Mouse (Mus musculus) CH12.LX (cell line): Measurements from ENCODE around the gene Olfr520. TPM values are rescaled to one million over a fixed set of nuclear protein-coding genes. Genes with fewer than 3 reads are reported as not detected.
"Not testable (repeated sequence)": the region's sequence is repeated elsewhere in the genome, so short reads cannot be mapped to it uniquely, and the experiment has no call there.

Experiments used
- DNase-seq: peaks from one replicate; pipeline ENCODE4 v3.0.0-alpha.2; 2013; ENCODE audit errors: extremely low read depth
- H3K27ac ChIP-seq: 2 replicates; pipeline ENCODE4 v1.5.1; 2012; ENCODE audit warnings: low read depth, mild to moderate bottlenecking, control low read depth, moderate library complexity; ENCODE audit not compliant: insufficient read depth
- H3K27me3 ChIP-seq: replicated peaks from 2 replicates; pipeline ENCODE3; 2012; ENCODE audit warnings: inconsistent platforms
- H3K36me3 ChIP-seq, 2 experiments: replicated peaks in 1 of 2; 2 replicates each; pipeline versions ENCODE3 to v1.6.1; 2012; ENCODE audit warnings: inconsistent platforms in 1 of 2, low read length in 1 of 2, mild to moderate bottlenecking in 1 of 2, mixed read lengths in 1 of 2, moderate library complexity in 1 of 2; ENCODE audit not compliant: control insufficient read depth in 1 of 2, insufficient read depth in 1 of 2
- H3K4me1 ChIP-seq, 2 experiments: 2 replicates each; pipeline ENCODE4 v1.6.1; 2012; ENCODE audit warnings: inconsistent platforms in 1 of 2, moderate library complexity in 1 of 2; ENCODE audit not compliant: insufficient read depth in 2 of 2, control insufficient read depth in 1 of 2
- H3K4me2 ChIP-seq: 2 replicates; pipeline ENCODE4 v1.6.1; 2012; ENCODE audit warnings: low read depth, mild to moderate bottlenecking, control low read depth; ENCODE audit not compliant: poor library complexity, insufficient read depth, severe bottlenecking
- H3K4me3 ChIP-seq, 3 experiments: fragments of 150-350 bp in 1 of 3; sonication (generic) in 1 of 3; replicated peaks in 1 of 3; 2 replicates each; pipeline versions ENCODE3 to v1.5.1; 2011 to 2012; ENCODE audit warnings: low read depth in 2 of 3, low read length in 2 of 3, mild to moderate bottlenecking in 2 of 3, moderate library complexity in 2 of 3, control low read depth in 1 of 3, improper control_type of control experiment in 1 of 3, inconsistent platforms in 1 of 3, mixed read lengths in 1 of 3; ENCODE audit not compliant: poor library complexity in 1 of 3
- H3K79me2 ChIP-seq: replicated peaks from 2 replicates; pipeline ENCODE4 v1.6.1; 2012; ENCODE audit warnings: mild to moderate bottlenecking, moderate library complexity; ENCODE audit not compliant: control insufficient read depth, poor library complexity, insufficient read depth, severe bottlenecking; ENCODE audit errors: extremely low read depth
- H3K9ac ChIP-seq: 2 replicates; pipeline ENCODE4 v1.6.1; 2012; ENCODE audit warnings: low read depth, mild to moderate bottlenecking, control low read depth, moderate library complexity; ENCODE audit not compliant: insufficient read depth
- H3K9me3 ChIP-seq: replicated peaks from 2 replicates; pipeline ENCODE3; 2012; ENCODE audit warnings: low read length, inconsistent platforms, mixed read lengths
- BHLHE40 ChIP-seq: IDR thresholded peaks from 2 replicates; pipeline ENCODE4 v1.6.1; 2011; ENCODE audit warnings: mild to moderate bottlenecking, low read depth, low read length, improper control_type of control experiment
- CHD1 ChIP-seq: IDR thresholded peaks from 2 replicates; pipeline ENCODE4 v1.6.1; 2012; ENCODE audit warnings: low read depth, low read length, improper control_type of control experiment, inconsistent platforms
- CTCF ChIP-seq, 2 experiments: IDR thresholded peaks in 1 of 2; conservative IDR thresholded peaks in 1 of 2; 2 replicates each; pipeline ENCODE4 v1.5.1; 2011 to 2012; ENCODE audit warnings: low read depth in 2 of 2, low read length in 2 of 2, improper control_type of control experiment in 1 of 2, inconsistent platforms in 1 of 2, mild to moderate bottlenecking in 1 of 2, moderate library complexity in 1 of 2
- ELF1 ChIP-seq: IDR thresholded peaks from 2 replicates; pipeline ENCODE4 v1.6.1; 2014; ENCODE audit warnings: low read depth, mild to moderate bottlenecking, inconsistent platforms, low read length, improper control_type of control experiment
- GABPA ChIP-seq: IDR thresholded peaks from 2 replicates; pipeline ENCODE4 v1.6.1; 2012; ENCODE audit warnings: low read depth, low read length, improper control_type of control experiment, inconsistent platforms; ENCODE audit not compliant: insufficient replicate concordance
- MAX ChIP-seq: IDR thresholded peaks from 2 replicates; pipeline ENCODE4 v1.6.1; 2011; ENCODE audit warnings: low read length, improper control_type of control experiment
- MEF2A ChIP-seq: IDR thresholded peaks from 2 replicates; pipeline ENCODE4 v1.6.1; 2014; ENCODE audit warnings: low read depth, mild to moderate bottlenecking, inconsistent platforms, low read length, improper control_type of control experiment, borderline replicate concordance
- NRF1 ChIP-seq: IDR thresholded peaks from 2 replicates; pipeline ENCODE4 v1.6.1; 2014; ENCODE audit warnings: low read depth, mild to moderate bottlenecking, inconsistent platforms, low read length, improper control_type of control experiment, moderate library complexity
- POLR2A ChIP-seq: IDR thresholded peaks from 2 replicates; pipeline ENCODE4 v1.6.1; 2011; ENCODE audit warnings: low read depth, mild to moderate bottlenecking, improper control_type of control experiment, low read length
- RAD21 ChIP-seq: IDR thresholded peaks from 2 replicates; pipeline ENCODE4 v1.6.1; 2011; ENCODE audit warnings: low read depth, mild to moderate bottlenecking, low read length, improper control_type of control experiment, moderate library complexity
- RCOR1 ChIP-seq: conservative IDR thresholded peaks from 2 replicates; pipeline ENCODE4 v1.6.1; 2012; ENCODE audit warnings: low read depth, mild to moderate bottlenecking, inconsistent platforms, low read length, improper control_type of control experiment
- SIN3A ChIP-seq: IDR thresholded peaks from 2 replicates; pipeline ENCODE4 v1.6.1; 2012; ENCODE audit warnings: low read length, improper control_type of control experiment, inconsistent platforms
- TBP ChIP-seq: conservative IDR thresholded peaks from 2 replicates; pipeline ENCODE4 v1.6.1; 2011; ENCODE audit warnings: low read depth, low read length, improper control_type of control experiment
- UBTF ChIP-seq: IDR thresholded peaks from 2 replicates; pipeline ENCODE4 v1.6.1; 2012; ENCODE audit warnings: low read depth, mild to moderate bottlenecking, inconsistent platforms, low read length, improper control_type of control experiment, moderate library complexity
- ZC3H11A ChIP-seq: IDR thresholded peaks from 2 replicates; pipeline ENCODE4 v1.6.1; 2012; ENCODE audit warnings: low read depth, mild to moderate bottlenecking, inconsistent platforms, low read length, improper control_type of control experiment
- ZKSCAN1 ChIP-seq: IDR thresholded peaks from 2 replicates; pipeline ENCODE4 v1.6.1; 2012; ENCODE audit warnings: low read depth, inconsistent platforms, low read length, improper control_type of control experiment, borderline replicate concordance
- dilution Hi-C: fragments of 300-500 bp; cut with MboI; formaldehyde crosslinking; loops from 2 replicates; pipeline ENCODE4 v1.14.3; 2020; ENCODE audit warnings: low sequenced_read_pairs; ENCODE audit not compliant: extremely low pct_unique_long_range_greater_than_20kb, extremely low pct_ligation_motif_present
- in situ Hi-C: fragments of 300-500 bp; cut with MboI; formaldehyde crosslinking; loops from 3 replicates; pipeline ENCODE4 v1.14.3; 2019; ENCODE audit warnings: low sequenced_read_pairs, low pct_ligation_motif_present, low pct_unique_long_range_greater_than_20kb, mixed read lengths
- polyA plus RNA-seq: library from polyadenylated mRNA; unstranded; fragments of >175 nt; gene quantifications from 2 replicates; pipeline ENCODE4 v1.2.1, GENCODE M21; 2012; ENCODE audit warnings: low read depth; ENCODE audit not compliant: insufficient read length
- total RNA-seq, 2 experiments: library from RNA; depleted of rRNA; stranded (reverse); fragments of 300-350 nt in 1 of 2; fragments of >200 nt in 1 of 2; gene quantifications; 2 replicates each; pipeline ENCODE4 v1.2.3; 2012 to 2014

The Olfr520 gene
- total and polyA plus RNA-seq, 3 experiments = not detected

DNA sequence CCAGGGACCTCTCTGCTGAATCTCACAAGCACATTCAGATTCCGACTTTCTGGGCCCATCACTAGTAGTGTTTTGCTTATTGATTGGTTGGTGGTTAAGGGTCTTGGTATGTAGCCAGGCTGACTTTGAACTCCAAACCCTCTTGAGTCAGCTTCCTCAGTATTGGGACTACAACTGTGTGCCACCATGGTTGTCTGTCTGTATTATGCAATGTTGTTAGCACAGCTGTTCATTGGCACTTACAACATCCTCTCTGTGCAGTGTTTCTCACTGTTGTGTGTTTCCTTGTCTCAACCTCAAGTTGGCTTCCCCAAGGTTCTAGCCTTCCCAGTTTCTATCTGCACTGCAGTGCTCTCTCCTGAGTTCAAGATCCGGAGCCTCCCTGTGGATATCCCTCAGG is 13.5 kb upstream of the Olfr520 start:
- Histone ChIP-seq H3K4me3 (no peak overlapping the region), H3K4me1 (peaks cover 4 to 7% of the 10 kb centered on the region in 2 experiments), H3K79me2 (no peaks in the 10 kb centered on the region), H3K27me3 (peaks cover 3% of the 10 kb centered on the region), H3K36me3 (no peaks in the 10 kb centered on the region), H3K4me2 (no peak overlapping the region), H3K9ac (no peak overlapping the region), H3K27ac (no peak overlapping the region), H3K9me3 (no peaks in the 10 kb centered on the region)
- DNase-seq = no peak
- TF ChIP-seq MAX (no peak), CHD1 (no peak), BHLHE40 (no peak), ZKSCAN1 (no peak), ELF1 (no peak), NRF1 (no peak), GABPA (no peak), CTCF (conservative IDR thresholded peaks at IDR 0.05 in 1 of 2, IDR thresholded peaks at IDR 0.05 in 1 of 2; ENCODE audit: low read depth in 2 of 2, low read length in 2 of 2) (no peak), TBP (no peak), UBTF (no peak), POLR2A (no peak), SIN3A (no peak), MEF2A (no peak)
- dilution Hi-C loops = no loop called here
- in situ Hi-C loops = no loop called here

DNA sequence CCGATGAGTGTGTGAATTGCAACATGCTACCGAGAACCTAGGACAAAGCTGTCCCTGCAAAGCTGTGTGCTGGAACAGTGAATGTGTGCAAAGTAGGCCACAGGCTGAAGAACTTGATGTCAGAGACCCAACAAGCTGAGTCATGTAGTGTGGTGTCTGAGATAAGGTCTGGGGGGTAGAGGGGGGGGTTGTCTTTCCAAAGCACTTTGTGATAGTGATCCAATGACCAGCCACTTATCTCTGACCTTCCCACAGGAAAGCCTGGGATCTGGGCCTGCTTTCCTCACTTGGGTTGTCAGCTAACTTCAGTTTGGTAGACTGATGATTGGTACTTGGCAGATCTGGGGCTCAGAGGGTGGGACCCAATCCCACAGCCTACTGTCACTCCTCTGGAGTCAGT is 4.5 kb downstream of the Olfr520 start:
- Histone ChIP-seq H3K9me3 (no peaks in the 10 kb centered on the region), H3K4me2 (no peak overlapping the region), H3K4me1 (peaks cover 0 to 5% of the 10 kb centered on the region in 2 experiments; a peak in 2 of 4 replicates), H3K27me3 (no peaks in the 10 kb centered on the region), H3K27ac (no peak overlapping the region), H3K36me3 (no peaks in the 10 kb centered on the region), H3K79me2 (no peaks in the 10 kb centered on the region), H3K9ac (no peak overlapping the region), H3K4me3 (no peak overlapping the region)
- dilution Hi-C loops (no loop called here), in situ Hi-C loops (no loop called here)
- TF ChIP-seq UBTF (no peak), RAD21 (no peak), RCOR1 (no peak), ZC3H11A (no peak)
- no peak for DNase-seq

DNA sequence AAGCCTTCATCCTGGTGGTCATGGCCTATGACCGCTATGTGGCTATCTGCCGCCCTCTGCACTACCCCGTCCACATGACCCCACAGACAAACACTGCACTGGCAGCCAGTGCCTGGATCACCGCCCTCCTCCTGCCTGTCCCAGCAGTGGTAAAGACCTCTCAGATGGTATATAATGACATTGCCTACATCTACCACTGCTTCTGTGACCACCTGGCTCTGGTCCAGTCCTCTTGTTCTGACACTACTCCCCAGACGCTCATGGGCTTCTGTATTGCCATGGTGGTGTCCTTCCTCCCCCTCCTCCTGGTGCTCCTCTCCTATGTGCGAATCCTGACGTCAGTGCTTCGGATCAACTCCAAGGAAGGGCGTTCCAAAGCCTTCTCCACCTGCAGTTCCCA is 5.4 kb downstream of the Olfr520 start:
- H3K27me3 ChIP-seq, H3K4me2 ChIP-seq, DNase-seq, H3K4me1 ChIP-seq, H3K79me2 ChIP-seq, H3K36me3 ChIP-seq, H3K9me3 ChIP-seq, dilution Hi-C loops, in situ Hi-C loops, H3K4me3 ChIP-seq, H3K27ac ChIP-seq, H3K9ac ChIP-seq: not testable (repeated sequence)
